Comparison of ENCODE assay signal across 20 mouse cellular contexts in genomic region chr17:84758971-84759370, GRCm38 (mm10). TPM values are rescaled to one million over a fixed set of nuclear protein-coding genes. Genes with fewer than 3 reads are reported as not detected.
DNase-seq lines count a peak whose midpoint lies in the region; ATAC-seq and TF ChIP-seq lines count a peak whose summit lies in the region.
"Had no signal": no experiment of that assay in that cellular context is flagged by ENCODE, and none has a peak within 500 bp of the region (broad histone marks: within the 10 kb centered on the region; RNA-seq: fewer than 3 reads in every experiment).

No protein-coding gene starts in this region.

- H3K36me3 ChIP-seq in thymus, adult 2 months (ENCODE audit: control insufficient read depth, insufficient read depth, low read length), result peaks cover 1% of the 10 kb centered on the region; the same call in 1 of the 2 replicates
- peaks cover 18% of the 10 kb centered on the region for H3K36me3 ChIP-seq in ES-E14 (ENCODE audit: control insufficient read depth, insufficient read depth, low read length, poor library complexity, severe bottlenecking)
- peaks cover 34% of the 10 kb centered on the region for H3K36me3 ChIP-seq in intestine, postnatal 0 days (ENCODE audit: control insufficient read depth, insufficient read depth)

- no peaks in the 10 kb centered on the region for H3K27me3 ChIP-seq in thymus, adult 2 months (ENCODE audit: control insufficient read depth, insufficient read depth, low read length)
- H3K27me3 ChIP-seq in intestine, postnatal 0 days (replicated peaks; ENCODE audit: control insufficient read depth, insufficient read depth, low read length), result no peaks in the 10 kb centered on the region
- H3K27me3 ChIP-seq: embryonic facial prominence, embryonic 13.5 days; forebrain, embryonic 12.5 days; heart, embryonic 13.5 days; hindbrain, embryonic 15.5 days had no signal

- DNase-seq in thymus, adult 2 months, result no peak
- no peak for DNase-seq in thymus, postnatal 10 days (ENCODE audit: low spot score in 2 of 2)
- DNase-seq in ES-E14 (ENCODE audit: low read depth, low spot score), result no peak
- no peak for DNase-seq in left cerebral cortex, postnatal 10 days (ENCODE audit: extremely low spot score in 1 of 2, low spot score in 2 of 2)
- no peak for DNase-seq in lung, adult 18-20 months
- DNase-seq: adrenal gland, postnatal 10 days; B cell, adult 2 months; cerebellum, adult 11 months; cerebellum, adult 8-10 months; cerebellum, postnatal 14 days; gastrocnemius, postnatal 14 days; heart, postnatal 36 days; kidney, adult 11 months had no signal

- H3K9me3 ChIP-seq in ES-E14 (ENCODE audit: control insufficient read depth, insufficient read depth, low read depth, low read length), result no peaks in the 10 kb centered on the region
- H3K9me3 ChIP-seq in intestine, postnatal 0 days (ENCODE audit: control insufficient read depth), result no peaks in the 10 kb centered on the region
- H3K9me3 ChIP-seq: embryonic facial prominence, embryonic 13.5 days; forebrain, embryonic 12.5 days; heart, embryonic 13.5 days; hindbrain, embryonic 15.5 days had no signal

- no peak overlapping the region for H3K4me2 ChIP-seq in intestine, postnatal 0 days (replicated peaks; ENCODE audit: low read depth)
- H3K4me2 ChIP-seq: forebrain, embryonic 12.5 days; heart, embryonic 13.5 days; hindbrain, embryonic 15.5 days had no signal

- no peak overlapping the region for H3K9ac ChIP-seq in ES-E14 (ENCODE audit: insufficient read depth, low read depth, low read length, poor library complexity, severe bottlenecking)
- H3K9ac ChIP-seq in intestine, postnatal 0 days (ENCODE audit: low read depth, low read length), result no peak overlapping the region
- H3K9ac ChIP-seq: forebrain, embryonic 12.5 days; heart, embryonic 13.5 days; hindbrain, embryonic 15.5 days had no signal

- intact Hi-C loops in left cerebral cortex, postnatal 10 days (cut with DNase I), result no loop called here

- H3K4me3 ChIP-seq in thymus, adult 2 months (ENCODE audit: control insufficient read depth, insufficient read depth, low read length), result no peak overlapping the region
- no peak overlapping the region for H3K4me3 ChIP-seq in ES-E14 (ENCODE audit: insufficient read depth in 1 of 2, low read depth in 1 of 2, low read length in 2 of 2, poor library complexity in 1 of 2, severe bottlenecking in 1 of 2)
- H3K4me3 ChIP-seq in intestine, postnatal 0 days (ENCODE audit: low read depth, low read length), result no peak overlapping the region
- H3K4me3 ChIP-seq: embryonic facial prominence, embryonic 13.5 days; forebrain, embryonic 12.5 days; heart, embryonic 13.5 days; hindbrain, embryonic 15.5 days had no signal

- in situ Hi-C loops in ES-E14 (cut with MboI; ENCODE audit: low sequenced_read_pairs in 2 of 2, unreplicated experiment in 2 of 2), result no loop called here

- H3K27ac ChIP-seq in thymus, adult 2 months (ENCODE audit: control insufficient read depth, insufficient read depth, low read length), result peak overlapping the region; percentile 2; the same call in 1 of the 2 replicates
- peak overlapping the region; percentile 2 for H3K27ac ChIP-seq in ES-E14 (ENCODE audit: insufficient read depth, low read depth, low read length, poor library complexity, severe bottlenecking)
- H3K27ac ChIP-seq in intestine, postnatal 0 days (ENCODE audit: low read depth, low read length), result no peak overlapping the region
- H3K27ac ChIP-seq: forebrain, embryonic 12.5 days; heart, embryonic 13.5 days; hindbrain, embryonic 15.5 days had no signal

- no peak for TF ChIP-seq POLR2A in thymus, adult 2 months (IDR thresholded peaks at IDR 0.05; ENCODE audit: control insufficient read depth, extremely low read depth, insufficient read depth, low read length, poor library complexity)

- TF ChIP-seq CTCF in thymus, adult 2 months (IDR thresholded peaks at IDR 0.05; ENCODE audit: borderline replicate concordance, control insufficient read depth, extremely low read depth, insufficient read depth, low read length, poor library complexity), result no peak
- no peak for TF ChIP-seq CTCF in intestine, postnatal 0 days (IDR thresholded peaks at IDR 0.05; ENCODE audit: low read depth)

- peaks cover 9% of the 10 kb centered on the region for H3K4me1 ChIP-seq in thymus, adult 2 months (replicated peaks; ENCODE audit: control insufficient read depth, insufficient read depth, low read length)
- peaks cover 9 to 12% of the 10 kb centered on the region in 2 experiments; a peak in 2 of 4 replicates for H3K4me1 ChIP-seq in ES-E14 (ENCODE audit: control insufficient read depth in 2 of 2, insufficient read depth in 2 of 2, low read length in 2 of 2, poor library complexity in 1 of 2)
- 0 out of 2 replicates have a peak, but pooled peaks cover 4% of the 10 kb centered on the region for H3K4me1 ChIP-seq in intestine, postnatal 0 days (replicated peaks; ENCODE audit: control insufficient read depth, insufficient read depth, low read length)
- H3K4me1 ChIP-seq: forebrain, embryonic 12.5 days; heart, embryonic 13.5 days; hindbrain, embryonic 15.5 days had no signal

- ATAC-seq in activated CD4-positive, CD25-positive, alpha-beta regulatory T cell, adult 4 months, result peak; percentile 38
- ATAC-seq in intestine, postnatal 0 days, result no peak
- ATAC-seq: forebrain, embryonic 16.5 days had no signal

- WGBS in thymus, adult 2 months, result 79% methylated on average over 8 of the region's 8 CpGs
- WGBS in intestine, postnatal 0 days, result 91% methylated on average over 8 of the region's 8 CpGs

TF ChIP-seq in ES-E14, 5 proteins besides CTCF, POLR2A, EP300 and RAD21:
- TF ChIP-seq HCFC1 (IDR thresholded peaks at IDR 0.05; ENCODE audit: borderline replicate concordance, insufficient read depth, low read length) (no peak), ZC3H11A (IDR thresholded peaks at IDR 0.05; ENCODE audit: borderline replicate concordance, low read depth, low read length) (no peak), CHD2 (IDR thresholded peaks at IDR 0.05; ENCODE audit: low read depth, low read length) (no peak)

RNA-seq across cellular contexts. Expression of gene Lrpprc, which starts 31.6 kb away (rescaled TPM):
- 10.0 and 12.6 TPM in 2 replicates for polyA plus RNA-seq in thymus, adult 2 months (2012; rRNA removed)
- total RNA-seq in ES-E14 (2012; rRNA removed), result 84.8 and 92.0 TPM in 2 replicates
- polyA plus RNA-seq in activated CD4-positive, CD25-positive, alpha-beta regulatory T cell, adult 4 months (2017; shearing (Covaris generic)), result 10 to 100 TPM in 1 of 2 experiments, 1 to 10 TPM in 1; 7.6 to 10.5 TPM
- polyA plus RNA-seq in intestine, postnatal 0 days (2015; fragmentation: Nextera tagmentation; extraction: Ambion mirVana), result 15.3 and 15.9 TPM in 2 replicates
- 10 to 100 TPM; 64.9 to 68.9 TPM for total RNA-seq in left cerebral cortex, postnatal 10 days (2021)
